Mouse (Mus musculus) liver, postnatal 0 days (tissue): ENCODE measurements at regions not wholly inside any gene's neighbourhood (a gene's known extent, or its start where the extent isn't known, plus 50 kb on each side); places are given as distances from the start of the nearest gene placed in this dataset.

ENCODE experiments used
- ATAC-seq: fragments of 200-750 bp; cut with Nextera tagmentation; 2 replicates; pipeline ENCODE4 v1.8.0; 2017; ENCODE audit warnings: mild to moderate bottlenecking, moderate library complexity
- DNase-seq: peaks from one replicate; pipeline ENCODE4 v3.0.0-alpha.2; 2016
- H3K27ac ChIP-seq: fragments of 300-500 bp; sonication (generic); 2 replicates; pipeline ENCODE4 v1.5.1; 2014; ENCODE audit warnings: antibody characterized with exemption, moderate library complexity, mild to moderate bottlenecking, low read depth
- H3K27me3 ChIP-seq: fragments of 300-500 bp; sonication (generic); 2 replicates; pipeline ENCODE4 v1.6.1; 2014; ENCODE audit warnings: low read length, control low read depth, mixed read lengths; ENCODE audit not compliant: insufficient read depth
- H3K36me3 ChIP-seq: fragments of 300-500 bp; sonication (generic); replicated peaks from 2 replicates; pipeline ENCODE4 v1.6.1; 2014; ENCODE audit warnings: mild to moderate bottlenecking, control low read depth, low read length, moderate library complexity, mixed read lengths; ENCODE audit not compliant: insufficient read depth
- H3K4me1 ChIP-seq: fragments of 300-500 bp; sonication (generic); 2 replicates; pipeline ENCODE4 v1.6.1; 2014; ENCODE audit warnings: antibody characterized with exemption, mild to moderate bottlenecking, control low read depth; ENCODE audit not compliant: insufficient read depth
- H3K4me2 ChIP-seq: fragments of 300-500 bp; sonication (generic); 2 replicates; pipeline ENCODE4 v1.6.1; 2014; ENCODE audit warnings: low read depth, mild to moderate bottlenecking, low read length, moderate library complexity, mixed read lengths
- H3K4me3 ChIP-seq: fragments of 300-500 bp; sonication (generic); 2 replicates; pipeline ENCODE4 v1.5.1; 2014; ENCODE audit warnings: low read depth, low read length
- H3K9ac ChIP-seq: fragments of 300-500 bp; sonication (generic); replicated peaks from 2 replicates; pipeline ENCODE4 v1.6.1; 2014; ENCODE audit warnings: mild to moderate bottlenecking, moderate library complexity
- H3K9me3 ChIP-seq: fragments of 300-500 bp; sonication (generic); 2 replicates; pipeline ENCODE4 v1.6.1; 2016; ENCODE audit warnings: mild to moderate bottlenecking, control low read depth, low read length, mixed read lengths
- CTCF ChIP-seq: sonication (generic); IDR thresholded peaks from 2 replicates; pipeline ENCODE4 v1.5.1; 2016; ENCODE audit warnings: antibody characterized with exemption, low read depth
- EP300 ChIP-seq: IDR thresholded peaks from 2 replicates; pipeline ENCODE4 v1.6.1; 2016; ENCODE audit warnings: antibody characterized with exemption, low read depth, mild to moderate bottlenecking
- WGBS: fragments of 180-500 bp; shearing (Covaris S2); extraction: QIAGEN DNeasy Blood & Tissue Kit; methylation state at CpG from one replicate; pipeline ENCODE4 v1.1.7; 2014; ENCODE audit not compliant: insufficient replicate concordance; 5-methylcytosine and 5-hydroxymethylcytosine counted together

GRCm38 (mm10) chr6:51284881-51285280 is 147.6 kb upstream of the Nfe2l3 start:
- H3K4me1 ChIP-seq: no peaks in the 10 kb centered on the region
- H3K27me3 ChIP-seq: no peaks in the 10 kb centered on the region
- H3K4me2 ChIP-seq: no peak overlapping the region
- WGBS: 82% methylated on average over 9 of the region's 9 CpGs
- no peaks in the 10 kb centered on the region for H3K9me3 ChIP-seq
- DNase-seq (no peak), ATAC-seq (no peak)
- no peak overlapping the region for H3K9ac ChIP-seq
- H3K4me3 ChIP-seq: no peak overlapping the region
- H3K36me3 ChIP-seq: no peaks in the 10 kb centered on the region
- TF ChIP-seq CTCF: no peak
- TF ChIP-seq EP300: no peak
- H3K27ac ChIP-seq: no peak overlapping the region

GRCm38 (mm10) chr6:51286836-51287235 is 145.6 kb upstream of the Nfe2l3 start:
- Histone ChIP-seq H3K36me3 (no peaks in the 10 kb centered on the region), H3K27ac (no peak overlapping the region), H3K4me1 (no peaks in the 10 kb centered on the region), H3K27me3 (no peaks in the 10 kb centered on the region), H3K9me3 (no peaks in the 10 kb centered on the region), H3K4me3 (no peak overlapping the region), H3K4me2 (no peak overlapping the region), H3K9ac (no peak overlapping the region)
- no peak for ATAC-seq
- WGBS: 69% methylated on average over 2 of the region's 2 CpGs
- DNase-seq: no peak
- TF ChIP-seq CTCF (no peak), EP300 (no peak)

- WGBS: 49% methylated on average over 2 of the region's 2 CpGs
Measured at GRCm38 (mm10) chr6:51287383-51287782, 145.1 kb upstream of the Nfe2l3 start.

GRCm38 (mm10) chr6:51287807-51288206 is 144.7 kb upstream of the Nfe2l3 start:
- no peaks in the 10 kb centered on the region for H3K36me3 ChIP-seq
- DNase-seq: no peak
- no peak overlapping the region for H3K27ac ChIP-seq
- H3K9me3 ChIP-seq: no peaks in the 10 kb centered on the region
- no peaks in the 10 kb centered on the region for H3K27me3 ChIP-seq
- no peak for TF ChIP-seq EP300
- TF ChIP-seq CTCF: no peak
- no peak overlapping the region for H3K9ac ChIP-seq
- WGBS: 45% methylated on average over 6 of the region's 6 CpGs
- ATAC-seq: no peak
- no peak overlapping the region for H3K4me3 ChIP-seq
- no peaks in the 10 kb centered on the region for H3K4me1 ChIP-seq
- H3K4me2 ChIP-seq: no peak overlapping the region

More at GRCm38 (mm10) chr6:51287383-51287782, 145.1 kb upstream of the Nfe2l3 start:
- no peaks in the 10 kb centered on the region for H3K27me3 ChIP-seq
- TF ChIP-seq EP300 (no peak), CTCF (no peak)
- DNase-seq: no peak
- no peaks in the 10 kb centered on the region for H3K36me3 ChIP-seq
- H3K4me2 ChIP-seq: no peak overlapping the region
- no peak for ATAC-seq
- no peak overlapping the region for H3K4me3 ChIP-seq
- no peaks in the 10 kb centered on the region for H3K4me1 ChIP-seq
- H3K9ac ChIP-seq: no peak overlapping the region
- H3K9me3 ChIP-seq: no peaks in the 10 kb centered on the region
- no peak overlapping the region for H3K27ac ChIP-seq

GRCm38 (mm10) chr6:51288306-51289066 is 144.0 kb upstream of the Nfe2l3 start:
- Histone ChIP-seq H3K9ac (no peak overlapping the region), H3K4me3 (no peak overlapping the region), H3K27ac (no peak overlapping the region), H3K4me2 (no peak overlapping the region), H3K36me3 (no peaks in the 10 kb centered on the region), H3K9me3 (no peaks in the 10 kb centered on the region), H3K27me3 (no peaks in the 10 kb centered on the region), H3K4me1 (no peaks in the 10 kb centered on the region)
- 70% methylated on average over 7 of the region's 7 CpGs for WGBS
- ATAC-seq: no peak
- DNase-seq: no peak
- TF ChIP-seq EP300 (no peak), CTCF (no peak)

- no peaks in the 10 kb centered on the region for H3K36me3 ChIP-seq
- no peak for DNase-seq
- H3K9me3 ChIP-seq: no peaks in the 10 kb centered on the region
- TF ChIP-seq EP300: no peak
- TF ChIP-seq CTCF: no peak
- H3K27me3 ChIP-seq: no peaks in the 10 kb centered on the region
- no peak overlapping the region for H3K9ac ChIP-seq
- H3K4me2 ChIP-seq: no peak overlapping the region
- no peaks in the 10 kb centered on the region for H3K4me1 ChIP-seq
- 59% methylated on average over 6 of the region's 6 CpGs for WGBS
- H3K27ac ChIP-seq: no peak overlapping the region
- ATAC-seq: no peak
- H3K4me3 ChIP-seq: no peak overlapping the region
Measured at GRCm38 (mm10) chr6:51289067-51289725, 143.3 kb upstream of the Nfe2l3 start.
